Mouse (Mus musculus) CH12.LX (cell line): ENCODE data around the gene Sfswap.

Experiments used
- BHLHE40 ChIP-seq: IDR thresholded peaks from 2 replicates; pipeline ENCODE4 v1.6.1; 2011; ENCODE audit warnings: mild to moderate bottlenecking, low read depth, low read length, improper control_type of control experiment
- CTCF ChIP-seq, 2 experiments: IDR thresholded peaks in 1 of 2; conservative IDR thresholded peaks in 1 of 2; 2 replicates each; pipeline ENCODE4 v1.5.1; 2011 to 2012; ENCODE audit warnings: low read depth in 2 of 2, low read length in 2 of 2, improper control_type of control experiment in 1 of 2, inconsistent platforms in 1 of 2, mild to moderate bottlenecking in 1 of 2, moderate library complexity in 1 of 2
- EP300 ChIP-seq: IDR thresholded peaks from 2 replicates; pipeline ENCODE4 v1.6.1; 2011; ENCODE audit warnings: low read length, improper control_type of control experiment
- JUN ChIP-seq: IDR thresholded peaks from 2 replicates; pipeline ENCODE4 v1.6.1; 2011; ENCODE audit warnings: low read depth, mild to moderate bottlenecking, low read length, improper control_type of control experiment, moderate library complexity; ENCODE audit not compliant: insufficient read depth
- JUND ChIP-seq: conservative IDR thresholded peaks from 2 replicates; pipeline ENCODE4 v1.6.1; 2011; ENCODE audit warnings: low read depth, low read length, improper control_type of control experiment
- KAT2A ChIP-seq: IDR thresholded peaks from 2 replicates; pipeline ENCODE4 v1.6.1; 2012; ENCODE audit warnings: low read length, improper control_type of control experiment, inconsistent platforms; ENCODE audit not compliant: insufficient replicate concordance
- MXI1 ChIP-seq: IDR thresholded peaks from 2 replicates; pipeline ENCODE4 v1.6.1; 2011; ENCODE audit warnings: mild to moderate bottlenecking, low read depth, low read length, improper control_type of control experiment
- POLR2A ChIP-seq: IDR thresholded peaks from 2 replicates; pipeline ENCODE4 v1.6.1; 2011; ENCODE audit warnings: low read depth, mild to moderate bottlenecking, improper control_type of control experiment, low read length
- POLR2AphosphoS2 ChIP-seq: IDR thresholded peaks from 2 replicates; pipeline ENCODE4 v1.6.1; 2011; ENCODE audit warnings: low read depth, low read length, improper control_type of control experiment
- SIN3A ChIP-seq: IDR thresholded peaks from 2 replicates; pipeline ENCODE4 v1.6.1; 2012; ENCODE audit warnings: low read length, improper control_type of control experiment, inconsistent platforms
- TCF12 ChIP-seq: IDR thresholded peaks from 2 replicates; pipeline ENCODE4 v1.6.1; 2014; ENCODE audit warnings: low read depth, mild to moderate bottlenecking, inconsistent platforms, low read length, improper control_type of control experiment
- USF1 ChIP-seq: IDR thresholded peaks from 2 replicates; pipeline ENCODE4 v1.6.1; 2014; ENCODE audit warnings: low read depth, mild to moderate bottlenecking, inconsistent platforms, low read length, improper control_type of control experiment
- USF2 ChIP-seq: conservative IDR thresholded peaks from 2 replicates; pipeline ENCODE4 v1.6.1; 2011; ENCODE audit warnings: low read depth, low read length, improper control_type of control experiment
- ZKSCAN1 ChIP-seq: IDR thresholded peaks from 2 replicates; pipeline ENCODE4 v1.6.1; 2012; ENCODE audit warnings: low read depth, inconsistent platforms, low read length, improper control_type of control experiment, borderline replicate concordance

DNA sequence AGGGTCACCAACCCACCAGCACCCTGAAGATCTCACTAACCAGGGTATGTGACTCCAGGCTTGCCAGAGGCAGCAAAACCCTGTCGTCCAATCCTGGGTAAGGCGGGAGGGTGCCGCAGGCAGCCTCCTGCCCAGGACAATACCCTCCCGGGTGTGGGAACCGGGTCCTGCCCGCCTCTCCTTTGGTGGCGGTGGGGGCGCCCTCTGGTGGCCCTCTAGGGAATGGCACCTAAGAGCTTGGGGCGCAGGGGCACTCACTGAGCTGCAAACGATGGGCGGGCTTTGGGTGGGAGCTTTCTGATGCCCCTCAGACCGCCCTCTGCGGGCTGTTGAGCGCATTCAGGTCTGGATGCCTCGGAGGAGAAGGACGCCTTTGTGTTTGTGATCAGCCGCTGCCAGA lies 85.0 kb downstream of the Sfswap start:
- TF ChIP-seq BHLHE40 (no peak), POLR2A (no peak), CTCF (conservative IDR thresholded peaks at IDR 0.05 in 1 of 2, IDR thresholded peaks at IDR 0.05 in 1 of 2; ENCODE audit: low read depth in 2 of 2, low read length in 2 of 2) (peak in 1 of 2 experiments; percentile 68; a peak in 2 of 4 replicates), EP300 (no peak), TCF12 (no peak), USF1 (no peak), JUND (no peak), JUN (no peak), USF2 (no peak), SIN3A (no peak), ZKSCAN1 (no peak), POLR2AphosphoS2 (no peak), KAT2A (no peak), MXI1 (no peak)
